Mouse (Mus musculus) kidney, embryonic 16.5 days (tissue): Measurements from ENCODE around the gene Foxq1. TPM values are rescaled to one million over a fixed set of nuclear protein-coding genes. Genes with fewer than 3 reads are reported as not detected.
A peak's percentile ranks its signal among the peaks of the same experiment; 100 is the strongest.

Source experiments
- ATAC-seq: fragments of 200-750 bp; cut with Nextera tagmentation; 2 replicates; pipeline ENCODE4 v1.8.0; 2017; ENCODE audit warnings: moderate TSS enrichment; ENCODE audit not compliant: low FRiP score, low TSS enrichment
- H3K27ac ChIP-seq: fragments of 300-500 bp; sonication (generic); 2 replicates; pipeline ENCODE4 v1.5.1; 2014; ENCODE audit warnings: low read length
- H3K27me3 ChIP-seq: fragments of 300-500 bp; sonication (generic); 2 replicates; pipeline ENCODE4 v1.6.1; 2014; ENCODE audit warnings: low read length, control low read depth, mixed read lengths; ENCODE audit not compliant: insufficient read depth
- H3K36me3 ChIP-seq: fragments of 300-500 bp; sonication (generic); 2 replicates; pipeline ENCODE4 v1.6.1; 2014; ENCODE audit warnings: low read length, control low read depth, mixed read lengths; ENCODE audit not compliant: insufficient read depth
- H3K4me1 ChIP-seq: fragments of 300-500 bp; sonication (generic); 2 replicates; pipeline ENCODE4 v1.6.1; 2014; ENCODE audit warnings: low read length, control low read depth, mixed read lengths; ENCODE audit not compliant: insufficient read depth
- H3K4me2 ChIP-seq: fragments of 300-500 bp; sonication (generic); replicated peaks from 2 replicates; pipeline ENCODE4 v1.6.1; 2014; ENCODE audit warnings: low read depth, low read length
- H3K4me3 ChIP-seq: fragments of 300-500 bp; sonication (generic); 2 replicates; pipeline ENCODE4 v1.5.1; 2014; ENCODE audit warnings: mild to moderate bottlenecking, low read length
- H3K9ac ChIP-seq: fragments of 300-500 bp; sonication (generic); replicated peaks from 2 replicates; pipeline ENCODE4 v1.6.1; 2014; ENCODE audit warnings: low read length
- H3K9me3 ChIP-seq: fragments of 300-500 bp; sonication (generic); 2 replicates; pipeline ENCODE4 v1.6.1; 2016; ENCODE audit warnings: low read length, control low read depth
- WGBS: fragments of 180-500 bp; shearing (Covaris S2); extraction: QIAGEN DNeasy Blood & Tissue Kit; methylation state at CpG from one replicate; pipeline ENCODE4 v1.1.7; 2014; 5-methylcytosine and 5-hydroxymethylcytosine counted together
- polyA plus RNA-seq: library from polyadenylated mRNA; unstranded; fragments of >200 nt; fragmentation: Nextera tagmentation; extraction: Ambion mirVana; gene quantifications from 2 replicates; pipeline ENCODE4 v1.2.1, GENCODE M21; 2015

Foxq1 gene
- polyA plus RNA-seq, 1 experiment from 2014 or later, result 3.6 TPM

- Histone ChIP-seq H3K9me3 (no peaks in the 10 kb centered on the region), H3K4me2 (no peak overlapping the region), H3K27ac (no peak overlapping the region), H3K4me3 (no peak overlapping the region), H3K4me1 (0 out of 2 replicates have a peak, but pooled peaks cover 3% of the 10 kb centered on the region), H3K27me3 (peaks cover 48% of the 10 kb centered on the region), H3K9ac (no peak overlapping the region), H3K36me3 (no peaks in the 10 kb centered on the region)
- ATAC-seq, result no peak
- 64% methylated on average over 8 of the region's 8 CpGs for WGBS
Observed at GRCm38 (mm10) chr13:31567099-31567498, 11.2 kb downstream of the Foxq1 start.

- no peaks in the 10 kb centered on the region for H3K9me3 ChIP-seq
- no peak overlapping the region for H3K4me2 ChIP-seq
- H3K36me3 ChIP-seq, result no peaks in the 10 kb centered on the region
- no peak for ATAC-seq
- 0 out of 2 replicates have a peak, but pooled peaks cover 3% of the 10 kb centered on the region for H3K4me1 ChIP-seq
- peaks cover 42% of the 10 kb centered on the region for H3K27me3 ChIP-seq
- no peak overlapping the region for H3K9ac ChIP-seq
- H3K4me3 ChIP-seq, result no peak overlapping the region
- no peak overlapping the region for H3K27ac ChIP-seq
- 86% methylated on average over 6 of the region's 6 CpGs for WGBS
Observed at GRCm38 (mm10) chr13:31567617-31568294, 11.8 kb downstream of the Foxq1 start.

DNA sequence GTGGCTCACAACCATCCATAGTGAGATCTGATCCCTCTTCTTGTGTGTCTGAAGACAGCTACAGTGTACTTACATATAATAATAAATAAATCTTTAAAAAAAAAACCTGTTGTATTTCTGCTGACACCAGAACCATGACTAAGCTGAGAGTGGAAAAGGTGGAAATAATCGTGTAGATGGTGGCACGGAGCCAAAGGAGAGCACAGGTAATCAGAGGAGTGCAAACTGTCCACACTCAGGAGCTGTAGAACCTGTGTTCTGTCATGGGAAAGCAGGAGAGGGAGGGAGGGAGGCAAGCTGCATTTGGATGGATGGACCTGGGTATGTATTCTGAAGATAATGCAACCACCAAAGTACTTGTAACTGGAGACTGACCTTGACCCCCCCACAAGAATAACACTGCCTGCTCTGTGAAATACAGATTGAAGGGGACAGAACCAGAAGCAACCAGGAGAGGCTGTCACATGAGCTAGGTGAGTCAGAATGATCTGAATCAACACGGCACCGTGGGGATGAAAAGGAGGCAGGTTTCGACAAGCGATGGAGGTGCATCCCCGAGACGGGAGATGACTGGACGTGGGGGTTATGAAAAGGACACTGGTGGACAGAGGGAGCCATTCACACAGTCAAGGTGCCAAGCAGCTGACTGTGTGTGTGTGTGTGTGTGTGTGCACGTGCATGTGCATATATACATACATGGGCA is 17.0 kb downstream of the Foxq1 start:
- peaks cover 6% of the 10 kb centered on the region; the same call in 1 of the 2 replicates for H3K4me1 ChIP-seq
- H3K27ac ChIP-seq, result no peak overlapping the region
- 87% methylated on average over 10 of the region's 10 CpGs for WGBS
- no peaks in the 10 kb centered on the region for H3K36me3 ChIP-seq
- H3K4me3 ChIP-seq, result no peak overlapping the region
- no peak overlapping the region for H3K4me2 ChIP-seq
- H3K27me3 ChIP-seq, result peaks cover 1% of the 10 kb centered on the region
- no peak overlapping the region for H3K9ac ChIP-seq
- H3K9me3 ChIP-seq, result no peaks in the 10 kb centered on the region
- ATAC-seq, result no peak

- Histone ChIP-seq H3K27ac (no peak overlapping the region), H3K36me3 (no peaks in the 10 kb centered on the region), H3K27me3 (peaks cover 2% of the 10 kb centered on the region; the same call in 1 of the 2 replicates), H3K9ac (no peak overlapping the region), H3K4me1 (peaks cover 6% of the 10 kb centered on the region; the same call in 1 of the 2 replicates), H3K9me3 (no peaks in the 10 kb centered on the region), H3K4me3 (no peak overlapping the region), H3K4me2 (no peak overlapping the region)
- no peak for ATAC-seq
- 74% methylated on average over 3 of the region's 3 CpGs for WGBS
Observed at GRCm38 (mm10) chr13:31574627-31575026, 18.7 kb downstream of the Foxq1 start.

- H3K9ac ChIP-seq, result no peak overlapping the region
Observed at GRCm38 (mm10) chr13:31576696-31577095, 20.8 kb downstream of the Foxq1 start.

GRCm38 (mm10) chr13:31577576-31577975 is 21.6 kb downstream of the Foxq1 start:
- Histone ChIP-seq H3K9me3 (no peaks in the 10 kb centered on the region), H3K36me3 (no peaks in the 10 kb centered on the region), H3K4me2 (no peak overlapping the region), H3K27ac (no peak overlapping the region), H3K9ac (no peak overlapping the region), H3K4me1 (peaks cover 6% of the 10 kb centered on the region; the same call in 1 of the 2 replicates), H3K4me3 (no peak overlapping the region), H3K27me3 (peaks cover 4% of the 10 kb centered on the region; the same call in 1 of the 2 replicates)
- 22% methylated on average over 6 of the region's 6 CpGs for WGBS
- no peak for ATAC-seq

More at GRCm38 (mm10) chr13:31576696-31577095, 20.8 kb downstream of the Foxq1 start:
- Histone ChIP-seq H3K4me1 (peaks cover 6% of the 10 kb centered on the region; the same call in 1 of the 2 replicates), H3K9me3 (no peaks in the 10 kb centered on the region), H3K36me3 (no peaks in the 10 kb centered on the region), H3K27ac (no peak overlapping the region), H3K4me2 (no peak overlapping the region), H3K27me3 (peaks cover 4% of the 10 kb centered on the region; the same call in 1 of the 2 replicates), H3K4me3 (no peak overlapping the region)
- ATAC-seq, result no peak
- WGBS, result 37% methylated on average over 4 of the region's 4 CpGs

GRCm38 (mm10) chr13:31578389-31578788 is 22.5 kb downstream of the Foxq1 start:
- H3K4me3 ChIP-seq, result no peak overlapping the region
- H3K4me2 ChIP-seq, result no peak overlapping the region
- H3K9ac ChIP-seq, result no peak overlapping the region
- peak; percentile 96 for ATAC-seq
- 49% methylated on average over 10 of the region's 10 CpGs for WGBS
- peaks cover 4% of the 10 kb centered on the region; the same call in 1 of the 2 replicates for H3K27me3 ChIP-seq
- peaks cover 6% of the 10 kb centered on the region; the same call in 1 of the 2 replicates for H3K4me1 ChIP-seq
- no peaks in the 10 kb centered on the region for H3K36me3 ChIP-seq
- peak overlapping the region; percentile 16; the same call in 1 of the 2 replicates for H3K27ac ChIP-seq
- no peaks in the 10 kb centered on the region for H3K9me3 ChIP-seq

DNA sequence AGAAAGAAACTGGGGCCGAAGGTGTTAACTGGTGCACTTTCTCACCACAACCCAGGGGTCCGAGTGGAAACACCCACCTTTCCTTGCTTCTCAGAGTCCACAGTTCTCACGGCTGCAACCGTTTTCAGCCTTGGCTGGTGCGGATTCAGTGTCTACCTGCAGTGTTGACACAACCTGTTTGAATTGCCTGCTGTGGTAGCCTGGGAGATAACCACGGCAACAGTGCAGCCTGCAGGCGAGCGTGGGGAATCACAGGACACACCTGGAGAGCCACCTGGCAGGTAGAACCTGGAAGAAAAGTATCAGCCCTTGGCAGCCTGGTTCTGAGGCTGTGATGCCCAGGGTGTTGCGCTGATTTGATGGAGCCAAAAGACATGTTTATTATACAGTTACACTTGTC is 23.9 kb downstream of the Foxq1 start:
- H3K27ac ChIP-seq, result no peak overlapping the region
- no peak for ATAC-seq
- WGBS, result 59% methylated on average over 9 of the region's 9 CpGs

DNA sequence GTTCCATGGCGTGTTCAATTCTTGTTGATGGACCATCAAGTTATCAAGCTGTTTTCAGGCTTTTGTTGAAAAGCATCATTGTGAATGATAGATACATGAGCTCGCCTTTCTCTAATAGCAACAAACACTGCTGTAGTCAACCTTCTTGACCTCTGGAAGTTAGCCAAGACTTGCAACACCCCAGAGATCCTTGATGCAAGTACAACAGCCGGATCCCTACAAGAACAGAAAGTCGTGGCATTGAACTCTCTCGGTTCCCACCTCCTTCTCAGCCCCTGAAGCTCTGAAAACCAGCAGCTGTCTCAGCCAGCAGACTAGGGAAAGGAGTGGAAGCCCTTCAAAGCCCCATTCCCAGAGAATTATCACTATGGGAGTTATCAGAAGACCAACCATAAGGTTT is 31.4 kb downstream of the Foxq1 start:
- no peaks in the 10 kb centered on the region for H3K9me3 ChIP-seq
- H3K9ac ChIP-seq, result no peak overlapping the region
- no peak overlapping the region for H3K27ac ChIP-seq
- no peak overlapping the region for H3K4me3 ChIP-seq
- no peak overlapping the region for H3K4me2 ChIP-seq
- WGBS, result 55% methylated on average over 5 of the region's 5 CpGs
- H3K36me3 ChIP-seq, result no peaks in the 10 kb centered on the region
- H3K4me1 ChIP-seq, result no peaks in the 10 kb centered on the region
- ATAC-seq, result no peak
- no peaks in the 10 kb centered on the region for H3K27me3 ChIP-seq

More for the DNA sequence above, 23.9 kb downstream of the Foxq1 start:
- H3K9ac ChIP-seq, result no peak overlapping the region
- H3K4me1 ChIP-seq, result peaks cover 6% of the 10 kb centered on the region; the same call in 1 of the 2 replicates
- peaks cover 4% of the 10 kb centered on the region; the same call in 1 of the 2 replicates for H3K27me3 ChIP-seq
- H3K4me2 ChIP-seq, result no peak overlapping the region
- H3K9me3 ChIP-seq, result no peaks in the 10 kb centered on the region
- H3K4me3 ChIP-seq, result no peak overlapping the region
- H3K36me3 ChIP-seq, result no peaks in the 10 kb centered on the region

- no peak overlapping the region for H3K4me3 ChIP-seq
- no peaks in the 10 kb centered on the region for H3K27me3 ChIP-seq
- no peak overlapping the region for H3K4me2 ChIP-seq
- 79% methylated on average over 5 of the region's 5 CpGs for WGBS
- no peak overlapping the region for H3K27ac ChIP-seq
- H3K4me1 ChIP-seq, result no peaks in the 10 kb centered on the region
- no peaks in the 10 kb centered on the region for H3K9me3 ChIP-seq
- no peak for ATAC-seq
- H3K36me3 ChIP-seq, result no peaks in the 10 kb centered on the region
- H3K9ac ChIP-seq, result no peak overlapping the region
Observed at GRCm38 (mm10) chr13:31599576-31599975, 43.6 kb downstream of the Foxq1 start.
